Mouse (Mus musculus): Measurements from ENCODE around the gene Bzw2.
"Not testable (repeated sequence)": the region's sequence is repeated elsewhere in the genome, so short reads cannot be mapped to it uniquely, and the experiment has no call there.

Bzw2 gene

GRCm38 (mm10) chr12:36157638-36158308 is at the start of gene Bzw2:
Gene Bzw2, minus strand, starts transcription at chr12:36158080.
- peak; percentile 55 for DNase-seq

GRCm38 (mm10) chr12:36207072-36207799 is 49.4 kb upstream of the Bzw2 start:
- peak; percentile 17 for DNase-seq

DNA sequence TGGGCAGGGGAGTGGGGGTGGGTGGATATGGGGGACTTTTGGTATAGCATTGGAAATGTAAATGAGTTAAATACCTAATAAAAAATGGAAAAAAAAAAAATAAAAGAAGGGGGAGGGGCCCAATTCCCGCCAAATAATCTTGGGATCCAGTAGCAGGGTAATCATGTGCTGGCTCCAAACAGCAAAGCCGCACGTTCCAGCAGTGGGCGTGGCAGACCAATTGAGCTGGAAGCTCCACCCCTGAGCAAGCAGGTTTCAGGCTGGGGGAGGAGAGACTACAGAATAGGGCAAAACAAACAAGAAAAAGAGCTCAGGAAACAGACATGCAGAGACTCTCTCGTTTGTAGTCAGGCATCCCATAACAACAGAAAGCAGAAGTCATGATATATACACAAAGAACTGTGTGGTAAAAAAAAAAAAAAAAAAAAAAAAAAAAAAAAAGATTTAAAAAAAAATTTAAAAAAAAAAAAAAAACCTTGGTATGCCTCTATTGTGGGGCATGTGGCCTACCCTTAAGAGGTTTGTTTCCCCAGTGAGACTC is 47.8 kb upstream of the Bzw2 start:
- not testable (repeated sequence) for DNase-seq

- DNase-seq = no peak
These were observed 37.1 kb upstream of the Bzw2 start for GRCm38 (mm10) chr12:36194976-36195375.

- DNase-seq = no peak
These were observed 32.5 kb upstream of the Bzw2 start for GRCm38 (mm10) chr12:36190343-36190742.

DNA sequence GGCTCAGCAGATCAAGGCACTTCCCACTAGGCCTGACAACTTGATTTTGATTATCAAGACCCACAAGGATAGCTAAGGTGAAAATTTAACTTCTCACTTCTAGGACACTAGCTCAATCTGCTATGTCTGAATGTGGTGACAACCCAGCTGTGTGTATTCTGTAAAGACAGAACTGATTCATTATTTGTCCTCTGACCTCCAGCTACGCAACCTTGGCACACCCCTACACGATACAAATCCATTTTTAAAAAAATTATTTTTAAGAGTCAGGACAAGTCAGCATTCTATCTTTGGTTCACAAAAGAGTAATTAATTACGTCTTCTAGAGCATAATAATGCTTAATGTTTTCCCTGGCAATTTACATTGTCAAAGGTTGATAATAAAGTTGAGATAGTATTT is 31.7 kb upstream of the Bzw2 start:
- DNase-seq = no peak

DNA sequence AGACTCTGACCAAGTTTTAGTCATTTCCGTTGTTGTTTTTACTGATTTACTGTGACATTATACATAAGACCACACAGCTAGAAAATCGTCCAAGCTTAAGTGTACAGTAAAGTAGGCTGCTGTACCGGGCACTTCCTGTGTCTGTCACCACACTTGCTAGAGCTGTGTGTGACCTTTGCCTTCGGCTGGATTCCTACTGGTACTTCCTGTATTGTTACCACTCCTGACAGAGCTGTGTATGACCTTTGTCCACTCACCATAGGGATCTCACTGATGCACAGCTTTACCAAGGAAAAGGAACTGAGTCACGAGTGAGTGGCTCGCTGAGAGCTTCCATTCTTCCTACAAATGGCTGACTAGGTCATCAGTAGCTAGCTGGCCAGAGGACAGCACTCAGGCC is 29.2 kb upstream of the Bzw2 start:
- DNase-seq = no peak

DNA sequence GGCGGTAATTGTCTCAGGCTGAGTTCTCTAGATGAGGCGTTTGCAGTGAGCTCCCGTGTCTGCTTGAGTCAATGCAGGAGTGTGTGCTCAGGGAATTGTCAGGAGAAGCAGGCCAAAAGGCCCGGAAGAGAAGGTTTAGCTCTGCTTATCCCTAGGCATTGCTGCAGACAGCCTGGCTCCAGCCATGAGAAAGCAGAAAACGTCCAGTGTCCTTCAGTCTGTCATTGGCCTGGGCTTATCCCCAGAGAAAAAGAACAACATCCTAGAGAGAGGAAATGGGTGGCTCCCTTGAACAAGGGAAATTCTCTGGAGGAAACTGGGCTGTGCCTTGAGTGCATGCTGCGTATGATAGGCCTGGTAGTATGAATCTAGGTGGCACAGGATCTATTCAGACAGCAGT is 24.7 kb upstream of the Bzw2 start:
- DNase-seq = no peak

DNA sequence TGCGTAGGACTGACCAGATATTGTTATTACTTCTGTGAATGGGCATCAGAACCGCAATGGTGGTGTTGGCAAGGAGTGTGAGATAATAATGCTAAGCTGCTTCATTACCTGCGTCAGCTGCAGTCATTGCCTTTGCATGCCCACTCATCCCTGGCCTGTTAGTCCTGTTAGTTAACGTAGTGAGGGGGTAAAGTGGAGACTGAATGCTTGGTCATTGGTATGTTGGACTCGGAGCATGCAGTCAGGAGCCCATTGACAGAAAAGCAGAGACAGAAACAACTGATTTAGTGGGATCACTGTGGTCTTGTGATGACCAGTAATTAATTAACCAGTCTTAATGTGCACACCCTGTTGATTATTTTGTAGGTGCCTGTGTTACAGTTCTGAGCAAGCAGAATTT is 19.3 kb upstream of the Bzw2 start:
- no peak for DNase-seq

- DNase-seq = no peak
These were observed 7.4 kb upstream of the Bzw2 start for GRCm38 (mm10) chr12:36165299-36165698.

- DNase-seq = no peak
These were observed 6.4 kb upstream of the Bzw2 start for GRCm38 (mm10) chr12:36164126-36164791.

GRCm38 (mm10) chr12:36157304-36157637 is 609 bp downstream of the Bzw2 start:
- DNase-seq = no peak

DNA sequence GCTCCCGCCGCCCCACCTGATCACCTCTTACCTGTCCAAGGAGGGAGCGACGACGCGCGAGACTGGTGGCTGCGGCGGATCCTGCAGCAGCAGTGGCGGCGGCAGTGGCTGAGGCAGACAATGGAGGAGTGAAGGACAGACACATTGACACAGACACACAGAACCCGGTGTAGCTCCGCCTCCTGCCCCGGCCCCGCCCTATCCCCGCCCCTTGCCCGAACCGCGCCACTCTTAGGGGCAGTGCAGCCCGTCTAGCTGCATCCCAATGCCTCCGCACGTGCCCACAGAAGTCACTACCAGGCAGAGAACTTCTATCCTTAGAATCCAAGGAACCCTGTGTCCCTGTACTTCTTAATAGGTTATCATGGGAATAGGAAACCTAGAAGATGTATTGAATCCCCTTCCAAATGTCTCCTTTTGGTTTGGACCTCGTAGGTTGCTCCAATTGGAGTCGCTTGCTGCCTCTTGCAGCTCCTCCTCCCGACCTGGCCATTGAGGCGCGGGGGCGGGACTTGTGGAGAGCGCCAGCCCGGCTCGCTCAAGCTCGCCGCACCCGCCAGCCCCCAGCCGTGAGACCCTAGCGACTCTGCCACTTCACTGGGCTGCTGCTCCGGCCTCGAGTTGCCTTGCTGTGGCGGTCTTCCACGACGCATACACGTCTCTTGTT is 1.1 kb downstream of the Bzw2 start, which contains the start of gene Ankmy2:
Ankmy2 (plus strand) TSS at position 478 of the 667 bp plus-strand sequence.
- DNase-seq = peak; percentile 94

DNA sequence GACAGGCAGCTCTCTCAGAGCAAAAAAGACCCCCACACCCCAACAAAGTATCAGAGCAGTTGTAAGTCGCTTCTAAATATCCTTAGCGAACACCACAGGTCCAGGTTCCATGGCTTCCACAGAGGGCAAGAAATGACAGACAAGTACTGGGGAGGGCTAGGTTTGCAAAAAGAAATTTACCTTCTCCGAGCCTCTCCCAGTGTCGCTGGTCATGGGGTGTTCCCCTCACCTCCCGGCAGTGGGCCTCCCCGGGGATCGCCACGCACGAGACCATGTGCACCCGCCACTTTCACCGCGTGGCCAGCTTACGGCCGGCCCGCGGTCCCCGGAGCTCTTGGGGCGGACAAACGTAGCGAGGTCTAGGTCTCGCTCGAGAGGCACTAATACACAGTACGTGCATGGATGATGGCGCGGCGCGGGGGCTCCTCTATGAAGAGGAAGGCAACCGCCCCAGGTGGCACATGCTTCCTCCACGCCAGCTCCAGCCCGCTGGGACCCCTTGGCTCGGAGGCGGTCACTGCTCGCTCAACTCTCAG is 1.7 kb downstream of the Bzw2 start:
- no peak for DNase-seq

DNA sequence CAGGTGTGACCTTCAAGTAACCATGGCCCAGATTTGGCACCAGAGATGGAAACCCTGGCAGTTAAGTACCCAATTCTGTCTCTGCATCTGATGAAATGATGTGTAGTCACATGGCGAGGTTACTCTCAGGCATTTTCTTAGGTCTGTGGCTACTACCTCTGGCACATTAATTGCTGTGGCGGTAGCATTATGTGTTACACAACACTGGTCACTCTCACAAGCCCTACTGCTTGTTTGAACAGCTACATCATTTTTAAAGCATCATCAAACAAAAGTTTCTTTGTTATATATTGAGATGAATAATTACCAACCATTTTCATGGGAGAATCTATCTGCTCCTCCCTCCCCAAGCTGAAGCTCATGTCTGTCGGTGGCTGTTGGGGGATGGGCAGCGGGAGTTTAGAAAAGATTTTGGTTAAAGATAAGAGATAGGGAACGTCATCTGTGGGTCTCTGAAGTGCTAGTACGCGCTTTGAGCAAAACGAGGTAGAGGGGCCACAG is 2.7 kb downstream of the Bzw2 start:
- peak; percentile 68 for DNase-seq

- DNase-seq = no peak
These were observed 7.1 kb downstream of the Bzw2 start for GRCm38 (mm10) chr12:36150737-36151136.

- DNase-seq = no peak
These were observed 7.6 kb downstream of the Bzw2 start for GRCm38 (mm10) chr12:36150265-36150664.

DNA sequence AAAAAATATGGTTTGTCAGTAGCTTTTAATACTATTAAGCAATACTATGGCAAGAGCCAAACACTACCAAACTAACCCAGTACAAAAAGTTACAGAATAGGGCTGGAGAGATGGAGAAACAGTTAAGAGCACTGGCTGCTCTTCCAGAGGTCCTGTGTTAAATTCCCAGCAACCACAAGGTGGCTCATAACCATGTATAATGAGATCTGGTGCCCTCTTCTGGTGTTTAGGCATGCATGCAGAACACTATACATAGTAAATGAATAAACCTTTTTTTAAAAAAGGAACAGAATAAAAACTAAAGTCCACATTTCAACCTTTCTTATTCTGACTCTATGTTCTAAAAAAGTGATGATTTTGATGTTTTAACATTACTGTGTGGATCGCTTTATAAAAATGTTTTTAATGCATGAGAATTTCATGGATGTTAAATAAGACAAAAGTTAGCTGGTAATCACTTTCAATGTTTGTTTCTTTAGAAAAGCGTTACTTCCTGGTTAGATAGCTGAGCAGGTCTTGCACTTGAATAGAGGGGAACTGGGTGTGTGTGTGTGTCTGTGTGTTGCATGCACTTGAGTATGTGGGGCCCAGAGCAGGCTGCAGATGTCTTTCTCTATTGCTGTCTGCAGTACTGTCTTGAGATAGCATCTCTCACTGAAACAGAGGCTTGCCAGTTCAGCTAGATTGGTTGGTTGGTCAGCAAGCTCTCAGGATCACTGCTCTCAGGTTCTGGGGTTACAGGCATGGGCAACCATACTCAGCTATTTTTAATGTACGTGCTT is 11.5 kb downstream of the Bzw2 start:
- no peak for DNase-seq

DNA sequence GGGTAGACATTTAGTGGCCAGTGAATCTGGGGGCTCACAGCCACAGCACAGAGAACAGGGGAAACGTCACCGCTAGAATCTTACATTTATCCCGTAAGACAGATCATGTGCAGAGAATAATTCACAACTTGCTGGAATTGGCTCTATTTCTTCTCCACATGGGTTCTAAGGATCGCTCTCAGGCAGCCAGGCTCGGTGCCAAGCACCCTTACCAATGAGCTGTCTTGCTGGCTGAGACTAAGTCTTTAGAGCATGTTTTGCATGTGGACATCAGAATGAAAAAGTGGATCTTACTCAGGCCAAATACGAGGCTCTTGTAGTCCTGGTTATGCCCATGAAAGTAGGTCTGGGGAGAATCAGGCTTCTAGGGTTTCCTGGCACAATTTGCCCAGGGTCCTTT is 17.5 kb downstream of the Bzw2 start:
- DNase-seq = peak; percentile 38

DNA sequence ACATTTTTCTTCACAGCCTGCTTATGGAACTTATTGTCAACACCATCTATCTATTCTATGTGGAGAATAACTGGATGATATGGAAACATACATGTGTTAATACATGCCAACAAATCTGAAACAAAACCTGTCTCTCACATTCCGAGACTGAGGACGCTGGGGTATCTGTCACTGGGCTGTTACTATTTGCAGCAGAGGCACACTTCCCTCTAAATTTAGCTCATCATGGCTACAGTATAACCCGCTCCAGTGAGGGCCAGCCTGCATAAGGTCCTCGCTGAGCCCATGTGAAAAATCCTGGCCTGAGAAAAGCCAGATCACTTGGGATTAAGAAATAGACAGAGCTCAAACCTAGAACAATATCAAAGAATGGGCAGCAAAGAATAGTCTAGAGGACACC is 20.7 kb downstream of the Bzw2 start:
- no peak for DNase-seq

- no peak for DNase-seq
These were observed 21.6 kb downstream of the Bzw2 start for GRCm38 (mm10) chr12:36136285-36136684.

DNA sequence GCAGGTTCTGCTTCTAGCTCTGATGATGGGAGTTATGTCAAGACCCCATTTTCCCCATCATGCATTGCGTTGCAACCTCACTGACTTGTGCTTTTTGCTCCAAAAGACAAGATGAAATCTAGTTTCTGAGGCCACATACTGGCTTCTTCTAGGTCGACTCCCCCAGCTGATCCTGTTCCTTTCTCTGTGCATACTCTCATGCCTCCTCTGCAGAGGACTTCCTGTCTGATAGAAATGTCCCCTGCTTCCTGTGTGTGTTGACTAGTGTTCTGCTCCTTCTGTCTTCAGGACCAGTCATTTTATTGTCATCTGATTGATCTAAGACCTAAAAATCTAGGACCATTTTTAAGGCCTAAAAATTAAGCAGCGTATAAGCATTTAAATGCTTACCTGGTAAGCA is 22.5 kb downstream of the Bzw2 start:
- no peak for DNase-seq

All from right cerebral cortex, postnatal 4 days (tissue).